Mouse (Mus musculus) ovary, adult 18-20 months (tissue): ENCODE results near the gene Tm6sf2.
A peak's percentile ranks its signal among the peaks of the same experiment; 100 is the strongest.

Experiments used
- DNase-seq: peaks from one replicate; pipeline ENCODE4 v3.0.0; 2022; ENCODE audit warnings: low spot score, mixed read lengths

Gene Tm6sf2

GRCm38 (mm10) chr8:70089296-70089960 is 16.7 kb downstream of the Tm6sf2 start:
- no peak for DNase-seq

GRCm38 (mm10) chr8:70092786-70093185 is 20.1 kb downstream of the Tm6sf2 start:
- DNase-seq: no peak

- DNase-seq: no peak
Measured at GRCm38 (mm10) chr8:70099276-70099675, 26.6 kb downstream of the Tm6sf2 start.

- DNase-seq: no peak
Measured at GRCm38 (mm10) chr8:70100241-70100640, 27.5 kb downstream of the Tm6sf2 start.

GRCm38 (mm10) chr8:70104506-70104905 is 31.8 kb downstream of the Tm6sf2 start:
- no peak for DNase-seq

GRCm38 (mm10) chr8:70104922-70105321 is 32.2 kb downstream of the Tm6sf2 start:
- DNase-seq: no peak

- DNase-seq: no peak
Measured at GRCm38 (mm10) chr8:70110451-70110850, 37.7 kb downstream of the Tm6sf2 start.

GRCm38 (mm10) chr8:70111192-70111795 is 38.6 kb downstream of the Tm6sf2 start:
- DNase-seq: no peak

- no peak for DNase-seq
Measured at GRCm38 (mm10) chr8:70112401-70113016, 39.8 kb downstream of the Tm6sf2 start.

- DNase-seq: no peak
Measured at GRCm38 (mm10) chr8:70114488-70114887, 41.8 kb downstream of the Tm6sf2 start.

- no peak for DNase-seq
Measured at GRCm38 (mm10) chr8:70114892-70115291, 42.2 kb downstream of the Tm6sf2 start.

- no peak for DNase-seq
Measured at GRCm38 (mm10) chr8:70117611-70118010, 44.9 kb downstream of the Tm6sf2 start.

GRCm38 (mm10) chr8:70118726-70119700 is 46.3 kb downstream of the Tm6sf2 start:
- no peak for DNase-seq

- DNase-seq: peak; percentile 25
Measured at GRCm38 (mm10) chr8:70120667-70121066, 47.9 kb downstream of the Tm6sf2 start, which contains the start of gene Ncan. Gene Ncan (minus strand): TSS chr8:70120873.

GRCm38 (mm10) chr8:70122863-70123262 is 50.1 kb downstream of the Tm6sf2 start:
- no peak for DNase-seq

GRCm38 (mm10) chr8:70124992-70125391 is 52.3 kb downstream of the Tm6sf2 start:
- DNase-seq: no peak

- DNase-seq: peak; percentile 46
Measured at GRCm38 (mm10) chr8:70128435-70128834, 55.7 kb downstream of the Tm6sf2 start.

- DNase-seq: no peak
Measured at GRCm38 (mm10) chr8:70129309-70129952, 56.7 kb downstream of the Tm6sf2 start.
